Mouse (Mus musculus) left cerebral cortex, adult 9 months (tissue): ENCODE data around the gene 1300017J02Rik.

Experiments used
- DNase-seq, 2 experiments: peaks; one replicate each; pipeline ENCODE4 v3.0.0; 2022; ENCODE audit warnings: low spot score in 2 of 2

1300017J02Rik gene

GRCm38 (mm10) chr9:103274819-103275218 is 30.1 kb downstream of the 1300017J02Rik start:
- no peak for DNase-seq

- DNase-seq, result no peak
Observed at GRCm38 (mm10) chr9:103271104-103271503, 33.8 kb downstream of the 1300017J02Rik start.

- DNase-seq, result no peak
Observed at GRCm38 (mm10) chr9:103265778-103266177, 39.1 kb downstream of the 1300017J02Rik start.

- no peak for DNase-seq
Observed at GRCm38 (mm10) chr9:103252906-103253305, 52.0 kb downstream of the 1300017J02Rik start.

- DNase-seq, result no peak
Observed at GRCm38 (mm10) chr9:103248618-103249017, 56.3 kb downstream of the 1300017J02Rik start.

- no peak for DNase-seq
Observed at GRCm38 (mm10) chr9:103246526-103247168, 58.2 kb downstream of the 1300017J02Rik start.

GRCm38 (mm10) chr9:103243640-103244039 is 61.2 kb downstream of the 1300017J02Rik start:
- no peak for DNase-seq

GRCm38 (mm10) chr9:103241206-103241605 is 63.7 kb downstream of the 1300017J02Rik start:
- no peak for DNase-seq

GRCm38 (mm10) chr9:103239471-103239870 is 65.4 kb downstream of the 1300017J02Rik start:
- DNase-seq, result no peak

GRCm38 (mm10) chr9:103234565-103235165 is 70.2 kb downstream of the 1300017J02Rik start:
- peak in 1 of 2 experiments; percentile 36 for DNase-seq

GRCm38 (mm10) chr9:103234059-103234458 is 70.8 kb downstream of the 1300017J02Rik start:
- no peak for DNase-seq

GRCm38 (mm10) chr9:103233006-103233395 is 71.9 kb downstream of the 1300017J02Rik start:
- no peak for DNase-seq

GRCm38 (mm10) chr9:103232232-103233005 is 72.5 kb downstream of the 1300017J02Rik start:
- DNase-seq, result no peak

GRCm38 (mm10) chr9:103230151-103230951 is 74.5 kb downstream of the 1300017J02Rik start, which contains the start of the genes Gm20425 and Trf:
Gm20425 (minus strand) TSS chr9:103230307.
Trf (minus strand) TSS chr9:103230444.
- DNase-seq, result peak; percentile 65 to 76

- no peak for DNase-seq
Observed at GRCm38 (mm10) chr9:103229037-103229867, 75.6 kb downstream of the 1300017J02Rik start.

- no peak for DNase-seq
Observed at GRCm38 (mm10) chr9:103228370-103229003, 76.4 kb downstream of the 1300017J02Rik start.

GRCm38 (mm10) chr9:103227760-103228159 is 77.1 kb downstream of the 1300017J02Rik start:
- DNase-seq, result no peak

GRCm38 (mm10) chr9:103226806-103227205 is 78.1 kb downstream of the 1300017J02Rik start:
- no peak for DNase-seq

GRCm38 (mm10) chr9:103225464-103225863 is 79.4 kb downstream of the 1300017J02Rik start:
- DNase-seq, result no peak

- DNase-seq, result no peak
Observed at GRCm38 (mm10) chr9:103224721-103225120, 80.2 kb downstream of the 1300017J02Rik start.
